Mouse (Mus musculus) cerebellum, postnatal 4 days (tissue): ENCODE measurements around the gene Gphn.
A peak's percentile ranks its signal among the peaks of the same experiment; 100 is the strongest.

Source experiments
- DNase-seq, 2 experiments: peaks; one replicate each; pipeline ENCODE4 v3.0.0; 2022; ENCODE audit warnings: low spot score in 2 of 2, mixed read lengths in 1 of 2

Gphn gene

DNA sequence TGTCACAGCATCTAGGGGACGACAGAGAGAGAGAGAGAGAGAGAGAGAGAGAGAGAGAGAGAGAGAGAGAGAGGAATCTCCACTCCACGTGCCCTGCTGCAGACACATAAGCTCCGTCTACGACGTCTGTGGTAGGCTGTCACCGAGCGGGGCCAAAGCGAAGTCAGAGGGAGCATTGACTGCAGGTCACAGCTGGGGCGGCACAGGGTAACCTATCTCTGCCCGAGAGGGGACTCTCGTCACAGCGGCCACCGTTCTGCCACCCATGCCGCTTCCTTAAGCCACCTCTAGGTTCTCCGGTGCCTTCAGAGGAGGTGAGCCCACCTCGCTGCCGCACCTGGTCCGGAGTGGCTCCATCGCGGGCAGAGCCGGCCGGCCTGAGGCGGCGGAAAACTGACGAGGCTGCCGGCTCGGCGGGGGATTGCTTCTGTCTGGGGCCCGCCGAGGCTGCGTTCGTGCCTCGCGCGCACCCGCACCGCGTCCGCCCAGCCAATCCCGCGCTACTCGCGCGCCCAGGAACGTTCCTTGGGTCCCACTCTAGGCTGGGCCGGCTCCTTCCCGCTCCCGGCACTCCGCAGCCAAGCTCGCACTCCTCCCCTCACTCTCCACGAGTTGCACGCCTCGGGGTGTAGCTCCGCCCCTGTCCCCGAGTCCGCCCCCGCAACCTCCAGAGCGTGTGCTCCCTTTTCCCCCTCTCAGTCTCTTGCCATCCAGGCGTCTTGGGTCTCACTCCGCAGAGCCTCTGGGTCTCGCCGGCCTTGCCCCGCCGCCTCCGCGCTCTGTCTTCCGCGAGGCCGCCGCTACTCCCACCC is at the start of gene Gphn:
Gene Gphn, plus strand, starts transcription at position 673 of the 812 bp plus-strand sequence.
- peak; percentile 76 to 90 for DNase-seq

GRCm38 (mm10) chr12:78181452-78181851 is 44.7 kb upstream of the Gphn start:
- no peak for DNase-seq

GRCm38 (mm10) chr12:78193942-78194341 is 32.2 kb upstream of the Gphn start, which contains the start of gene Gm6657:
TSS of gene Gm6657 (plus strand) at chr12:78194242.
- DNase-seq, result no peak

DNA sequence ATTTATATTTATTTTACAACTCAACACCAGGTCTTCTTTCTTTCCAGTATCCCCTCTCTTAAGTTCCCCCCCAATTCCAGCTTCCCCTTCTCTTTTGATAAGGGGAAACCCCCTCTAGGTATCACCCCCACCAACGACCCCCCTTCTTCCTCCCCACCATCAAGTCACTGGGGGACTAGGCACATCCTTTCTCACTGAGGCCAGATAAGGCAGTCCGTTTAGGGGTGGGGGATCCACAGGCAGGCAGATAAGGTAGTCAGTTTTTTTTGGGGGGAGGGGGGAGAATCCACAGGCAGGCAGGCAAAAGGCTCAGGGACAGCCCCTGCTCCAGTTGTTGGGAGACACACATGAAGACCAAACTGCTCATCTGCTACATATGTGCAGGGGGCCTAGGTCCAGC is 30.8 kb upstream of the Gphn start:
- no peak for DNase-seq

DNA sequence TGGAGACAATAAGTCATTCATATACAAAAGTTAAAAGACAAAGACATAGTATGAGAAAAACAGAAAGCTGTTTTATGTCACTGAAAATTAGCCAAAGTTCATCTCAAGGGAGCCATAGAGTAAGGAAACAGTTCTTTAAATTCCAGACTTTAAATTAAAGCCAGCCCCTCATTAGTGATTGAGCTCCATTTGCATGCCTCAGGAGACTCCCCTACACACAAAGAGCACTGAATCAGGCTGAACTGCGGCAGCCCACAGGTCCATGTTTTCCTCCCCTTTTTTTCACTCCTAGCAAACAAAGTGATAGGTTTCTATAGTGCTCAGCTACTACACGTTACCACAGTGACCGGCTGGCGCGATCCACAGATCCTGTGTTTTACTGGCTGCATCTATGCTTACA is 22.5 kb upstream of the Gphn start:
- no peak for DNase-seq

DNA sequence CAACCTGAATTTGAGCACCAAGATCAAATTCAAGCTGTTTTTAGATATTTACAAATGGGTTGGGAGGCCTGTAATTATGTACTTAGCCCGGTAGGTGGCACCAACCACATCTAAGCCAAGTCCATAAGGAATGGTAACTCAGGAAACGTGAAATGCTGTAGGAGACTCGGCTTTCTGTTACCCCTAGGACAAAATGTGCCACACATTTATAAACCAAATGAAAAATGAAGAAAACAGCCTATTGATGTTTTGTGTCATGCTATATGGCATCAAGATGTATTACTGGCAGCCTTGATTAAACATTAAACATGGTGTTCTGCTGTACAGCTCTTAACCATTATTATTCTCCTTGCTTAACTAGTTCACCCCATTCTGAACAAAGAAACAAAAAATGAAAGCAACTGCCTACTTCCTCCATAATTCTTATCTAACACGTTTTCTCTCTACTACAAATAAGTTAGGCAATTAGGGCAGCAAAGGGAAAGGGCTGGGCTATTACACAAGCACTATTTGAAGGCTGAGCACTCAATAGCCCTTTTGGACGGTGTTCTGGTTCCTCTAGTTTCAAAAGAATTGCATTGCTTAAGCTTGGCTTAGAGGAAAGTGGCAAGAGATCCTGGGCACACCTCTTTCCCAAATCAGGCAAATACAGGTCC is 20.1 kb upstream of the Gphn start:
- peak in 1 of 2 experiments; percentile 19 for DNase-seq

DNA sequence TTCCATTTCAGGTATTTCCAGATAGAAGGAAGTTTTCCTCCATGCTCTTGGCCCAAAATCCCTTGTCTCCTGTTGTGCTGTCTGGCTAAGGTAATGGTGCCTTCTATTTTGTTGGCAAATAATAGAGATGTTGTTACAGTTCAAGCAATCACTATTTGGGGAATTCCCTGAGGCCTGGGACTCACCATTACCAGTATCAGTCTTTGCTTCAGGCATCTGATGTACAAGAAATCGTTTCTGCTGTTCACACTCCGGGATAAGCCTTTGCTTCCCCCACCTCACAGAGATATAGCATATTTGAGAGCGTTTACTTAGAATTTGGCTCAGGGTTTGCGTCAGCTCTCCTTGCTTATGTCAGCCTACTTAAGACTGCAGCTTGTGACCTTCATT is 19.6 kb upstream of the Gphn start:
- no peak for DNase-seq

DNA sequence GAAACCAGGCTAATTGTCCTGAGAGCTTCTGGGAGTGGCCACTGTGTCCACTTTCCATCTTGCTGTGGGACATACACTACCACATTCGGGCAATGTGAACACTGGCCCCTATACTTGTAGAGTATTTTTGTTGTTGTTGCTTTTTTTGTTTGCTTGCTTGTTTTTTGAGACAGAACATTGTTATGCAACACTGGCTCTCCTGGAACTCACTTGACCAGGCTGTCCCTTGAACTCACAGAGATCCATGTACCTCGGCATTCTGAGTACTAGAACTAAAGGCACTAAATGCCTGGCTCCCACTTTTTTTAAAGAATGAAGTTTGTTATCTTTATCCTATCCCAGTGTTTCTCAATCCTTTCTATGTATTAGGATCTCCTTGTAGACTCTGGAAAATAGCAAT is 16.3 kb upstream of the Gphn start:
- no peak for DNase-seq

DNA sequence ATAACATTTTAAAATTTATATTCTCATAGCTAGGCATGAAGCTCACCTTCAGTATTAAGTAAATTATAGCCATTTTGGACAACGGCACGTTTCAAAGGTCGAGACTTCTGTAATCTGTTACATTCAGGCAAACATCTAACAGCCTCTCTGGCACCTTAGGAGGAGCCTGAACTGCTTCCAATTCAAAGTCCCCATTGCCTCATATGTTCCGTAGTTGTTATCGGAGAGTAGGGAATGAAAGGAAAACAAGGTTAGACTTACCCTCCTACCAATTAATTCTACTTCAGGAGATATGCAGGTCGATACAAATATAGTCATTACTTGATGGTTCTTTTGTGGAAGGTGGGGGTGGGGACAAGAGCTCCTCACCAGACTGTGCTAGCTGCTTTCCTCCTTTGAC is 10.7 kb upstream of the Gphn start:
- no peak for DNase-seq

DNA sequence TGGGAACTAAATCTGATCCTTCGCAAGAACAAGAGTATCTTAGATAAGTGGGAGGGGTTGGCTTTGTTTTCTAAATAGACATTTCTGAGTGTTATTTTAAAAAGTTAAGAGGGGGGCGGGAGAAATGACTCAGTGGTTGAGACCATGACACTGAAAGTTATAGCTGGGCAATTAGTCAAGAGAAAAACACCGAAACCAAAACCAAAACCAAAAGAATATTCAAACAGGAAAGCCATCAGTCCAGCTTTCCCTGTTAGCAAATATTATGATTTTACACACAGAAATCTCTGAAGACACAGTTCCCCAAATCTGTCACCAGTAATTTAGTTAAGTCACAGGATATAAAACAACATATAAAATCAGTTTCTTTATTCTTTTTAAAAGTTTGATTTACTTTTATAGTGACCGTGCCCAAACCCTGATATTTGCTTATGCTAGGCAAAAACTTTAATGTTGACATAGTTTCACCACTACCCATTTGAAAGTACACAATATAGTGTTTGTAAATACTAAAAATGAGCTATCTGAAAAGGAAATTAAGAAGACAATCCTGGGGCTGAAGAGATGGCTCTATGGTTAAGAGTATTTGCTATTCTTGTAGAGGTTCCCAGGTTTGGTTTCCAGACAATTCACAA is 6.9 kb upstream of the Gphn start:
- DNase-seq, result no peak

- peak in 1 of 2 experiments; percentile 65 for DNase-seq
Observed at GRCm38 (mm10) chr12:78226519-78226875, 318 bp downstream of the Gphn start.

- DNase-seq, result peak; percentile 32 to 43
Observed at GRCm38 (mm10) chr12:78227021-78227932, 1.1 kb downstream of the Gphn start.

DNA sequence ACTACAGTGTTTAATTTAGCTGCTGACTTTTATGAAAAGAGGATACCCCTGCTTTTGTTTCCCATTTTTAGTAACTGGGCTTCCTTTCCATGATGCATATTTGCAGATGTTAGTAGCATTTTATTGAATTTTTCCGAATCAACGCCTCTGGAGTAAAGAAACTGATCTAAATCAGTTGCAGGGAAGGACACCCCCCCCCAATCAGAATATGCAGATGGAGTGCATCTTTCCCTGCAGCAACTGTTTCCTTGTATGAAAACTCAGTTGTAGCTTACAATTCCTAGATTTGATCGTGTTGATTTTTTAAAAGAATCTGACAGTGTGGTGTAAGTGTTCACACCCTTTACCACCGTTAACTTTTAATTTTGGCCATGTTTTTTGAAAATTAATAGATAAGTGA is 2.0 kb downstream of the Gphn start:
- no peak for DNase-seq

GRCm38 (mm10) chr12:78232560-78232959 is 6.4 kb downstream of the Gphn start:
- DNase-seq, result no peak

GRCm38 (mm10) chr12:78248366-78248765 is 22.2 kb downstream of the Gphn start:
- DNase-seq, result no peak

GRCm38 (mm10) chr12:78249151-78249550 is 23.0 kb downstream of the Gphn start:
- no peak for DNase-seq

GRCm38 (mm10) chr12:78277386-78277785 is 51.2 kb downstream of the Gphn start:
- no peak for DNase-seq

GRCm38 (mm10) chr12:78290384-78290783 is 64.2 kb downstream of the Gphn start:
- no peak for DNase-seq

GRCm38 (mm10) chr12:78298824-78299398 is 72.7 kb downstream of the Gphn start:
- DNase-seq, result no peak

- DNase-seq, result no peak
Observed at GRCm38 (mm10) chr12:78315106-78315505, 88.9 kb downstream of the Gphn start.

- DNase-seq, result no peak
Observed at GRCm38 (mm10) chr12:78327946-78328345, 101.8 kb downstream of the Gphn start.
